Mouse (Mus musculus): ENCODE data around the gene Gm21209. TPM values are rescaled to one million over a fixed set of nuclear protein-coding genes. Genes with fewer than 3 reads are reported as not detected.
"Not testable (repeated sequence)": the region's sequence is repeated elsewhere in the genome, so short reads cannot be mapped to it uniquely, and the experiment has no call there.

Gene Gm21209
- total RNA-seq (2021) = not detected
- long read RNA-seq = 0 reads

- DNase-seq (ENCODE audit: low spot score in 2 of 2) = not testable (repeated sequence)
Observed at GRCm38 (mm10) chrY:49570856-49571255, at the start of gene Gm21209. Gm21209 (plus strand) TSS chrY:49571156.

Measured in layer of hippocampus, adult 18-20 months (tissue).